Mouse (Mus musculus) c-Kit-positive CD71-positive TER-119-positive erythroid progenitor cells, embryonic 14.5 days (primary cell): ENCODE measurements at regions not wholly inside any gene's neighbourhood (a gene's known extent, or its start where the extent isn't known, plus 50 kb on each side); places are given as distances from the start of the nearest gene placed in this dataset.

Source experiments
- DNase-seq: peaks from one replicate; pipeline ENCODE4 v3.0.0-alpha.2; 2013; ENCODE audit warnings: low spot score

- DNase-seq, result no peak
These were observed 60.4 kb upstream of the Ppara start for GRCm38 (mm10) chr15:85674191-85674984.

DNA sequence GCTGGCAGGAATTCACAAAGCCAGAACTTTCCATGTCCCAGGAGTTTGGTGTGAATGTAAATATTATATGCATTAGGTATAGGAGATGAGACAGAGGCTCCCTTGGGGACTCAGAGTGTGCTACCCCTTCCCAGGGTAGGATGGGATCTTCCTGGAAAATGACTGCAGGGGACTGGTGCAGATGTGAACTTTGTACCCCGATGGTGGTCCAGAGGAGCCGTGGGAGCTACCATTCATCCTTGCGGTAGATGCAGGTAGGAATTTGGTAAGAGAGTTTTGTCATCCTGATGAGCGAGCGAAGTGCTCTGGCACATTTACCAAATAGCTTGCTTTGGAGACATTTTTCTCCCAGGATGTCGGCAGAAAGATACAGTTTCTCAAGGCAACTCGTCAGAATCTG is 59.7 kb upstream of the Ppara start:
- no peak for DNase-seq

- no peak for DNase-seq
These were observed 59.0 kb upstream of the Ppara start for GRCm38 (mm10) chr15:85675736-85676135.

- DNase-seq, result no peak
These were observed 58.6 kb upstream of the Ppara start for GRCm38 (mm10) chr15:85676156-85676555.

- DNase-seq, result no peak
These were observed 57.9 kb upstream of the Ppara start for GRCm38 (mm10) chr15:85676871-85677270.

DNA sequence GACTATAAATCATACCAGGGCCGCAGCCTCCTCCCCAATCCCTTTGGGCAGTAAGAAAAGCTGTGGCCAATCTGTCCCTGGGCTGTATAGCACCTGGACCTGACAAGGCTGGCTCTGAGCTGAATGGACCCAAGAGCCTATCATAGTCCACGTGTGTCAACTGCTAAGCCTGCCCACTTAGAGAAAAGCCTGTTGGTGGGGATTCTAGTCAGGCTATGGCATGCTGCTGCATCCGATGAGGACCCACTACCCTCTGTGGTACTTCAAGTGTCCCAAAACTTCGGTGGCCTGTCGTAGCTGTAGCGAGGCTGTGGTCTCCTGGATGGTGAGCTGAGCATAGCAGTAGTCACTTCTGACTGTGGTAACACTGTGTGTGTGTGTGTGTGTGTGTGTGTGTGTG is 57.4 kb upstream of the Ppara start:
- DNase-seq, result no peak

DNA sequence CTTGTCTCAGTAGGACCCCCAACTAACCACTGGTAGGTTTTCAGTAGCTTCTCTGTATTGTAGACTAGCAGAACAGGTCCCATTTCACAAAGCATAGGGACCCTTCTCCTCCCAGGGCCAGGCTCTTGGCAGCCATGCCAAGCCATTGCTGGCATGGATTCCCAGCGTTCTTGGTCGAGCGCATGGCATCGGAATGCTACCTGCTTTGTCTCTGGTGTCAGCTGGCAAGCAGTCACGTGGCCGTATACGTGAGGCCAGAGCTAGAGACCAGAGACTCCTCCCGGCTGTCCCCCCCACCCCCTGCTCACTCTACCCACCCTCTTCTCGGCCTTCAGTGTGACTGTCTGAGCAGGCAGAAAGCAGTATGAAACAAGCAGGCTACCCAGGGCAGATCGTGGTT is 56.9 kb upstream of the Ppara start:
- DNase-seq, result no peak

DNA sequence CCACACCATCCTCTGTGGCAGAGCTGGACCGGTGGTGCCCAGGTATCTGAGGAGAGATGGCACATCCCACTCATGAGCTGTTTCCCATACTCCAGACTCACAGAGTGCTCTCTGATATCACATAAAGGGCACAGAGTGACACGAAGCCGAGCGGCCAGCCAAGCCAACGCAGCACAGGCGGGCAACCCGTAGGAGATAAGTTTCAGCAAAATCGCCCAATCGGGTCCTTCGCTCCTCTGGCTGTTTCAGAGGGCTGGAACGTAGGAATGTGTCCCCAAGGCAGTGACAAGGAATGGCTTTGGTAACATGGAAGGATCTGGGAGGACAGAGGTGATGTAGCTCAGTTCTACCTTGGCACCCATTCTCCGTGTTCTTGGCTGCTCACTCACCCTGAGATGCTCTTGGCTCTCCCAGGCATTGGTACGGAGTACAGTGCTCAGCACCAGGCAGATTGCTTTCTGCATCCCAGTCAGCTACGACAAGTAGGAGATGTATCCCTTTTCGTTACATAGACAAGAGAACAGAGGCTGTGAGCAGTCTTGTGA is 56.4 kb upstream of the Ppara start:
- no peak for DNase-seq

DNA sequence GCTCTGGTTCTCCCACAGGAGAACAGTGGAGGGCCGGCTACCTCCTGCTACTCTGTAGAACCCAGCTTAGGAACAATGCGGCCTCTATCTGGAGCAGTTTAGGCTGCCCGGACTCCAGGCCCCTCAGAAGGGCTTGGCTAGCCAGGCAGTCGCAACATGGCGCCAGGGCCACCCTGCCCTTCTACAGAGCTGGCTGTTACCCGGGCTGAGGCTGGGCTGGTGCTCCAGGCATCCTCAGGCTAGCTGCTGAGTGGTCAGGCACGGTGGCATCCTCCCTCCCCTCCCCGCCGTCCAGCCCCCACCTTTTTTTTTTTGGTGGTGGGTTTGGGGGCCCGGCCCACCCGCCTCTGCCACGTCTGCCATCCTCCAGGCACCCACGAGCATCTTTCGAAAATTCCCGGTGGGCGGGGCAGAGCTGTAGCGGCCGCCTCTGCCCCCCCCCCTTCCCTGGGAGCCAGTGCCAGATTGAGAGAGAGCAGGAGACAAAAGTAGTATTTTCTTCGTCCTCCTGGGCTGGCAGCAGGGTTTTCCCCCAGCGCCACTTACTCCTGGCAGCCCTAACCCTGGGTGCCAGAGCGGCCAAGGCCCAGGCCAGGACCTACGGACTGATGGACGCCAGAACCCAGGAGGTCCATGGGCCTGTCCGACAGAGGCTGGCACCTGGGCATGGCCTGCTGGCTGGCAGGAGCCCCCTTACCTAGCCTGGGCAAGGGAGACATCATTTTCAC is 55.6 kb upstream of the Ppara start:
- no peak for DNase-seq

- DNase-seq, result no peak
These were observed 54.8 kb upstream of the Ppara start for GRCm38 (mm10) chr15:85679864-85680428.

- DNase-seq, result no peak
These were observed 54.1 kb upstream of the Ppara start for GRCm38 (mm10) chr15:85680460-85681224.

DNA sequence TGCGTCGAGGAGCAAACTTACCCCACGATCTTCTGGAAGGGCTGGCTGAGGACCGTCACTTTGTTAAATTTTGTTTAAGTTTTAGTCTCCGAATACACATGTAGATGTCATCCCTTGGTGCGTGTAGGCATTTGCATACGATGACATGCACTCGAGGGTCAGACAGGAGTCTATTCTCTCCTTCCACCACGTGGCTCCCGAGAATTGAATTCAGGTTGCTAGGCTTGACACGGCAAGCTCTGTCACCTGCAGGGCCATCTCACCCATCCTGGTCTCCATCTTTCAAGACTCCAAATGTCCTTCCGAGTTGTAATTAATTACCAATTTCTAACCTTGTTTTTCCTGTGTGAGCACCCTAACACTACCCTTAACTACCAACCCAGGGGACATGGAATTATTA is 52.7 kb upstream of the Ppara start:
- DNase-seq, result no peak

DNA sequence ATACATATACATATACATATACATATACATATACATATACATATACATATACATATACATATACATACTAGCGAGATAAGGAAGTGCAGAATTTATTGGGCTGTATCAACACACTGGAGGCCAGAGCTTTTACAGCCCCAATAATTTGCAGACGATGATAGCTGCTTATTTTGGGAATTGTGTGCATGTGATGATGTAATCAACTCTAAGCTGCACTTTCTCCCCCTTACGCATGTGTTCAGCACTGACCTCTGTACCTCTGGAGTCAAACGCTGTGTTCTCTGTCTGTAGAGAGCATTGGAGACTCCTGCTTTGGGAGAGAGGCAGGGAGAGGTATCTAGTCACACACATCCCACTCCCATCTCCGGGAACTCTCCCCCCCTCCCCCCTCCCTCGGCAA is 52.0 kb upstream of the Ppara start:
- no peak for DNase-seq

GRCm38 (mm10) chr15:85683271-85683670 is 51.5 kb upstream of the Ppara start:
- DNase-seq, result no peak

- no peak for DNase-seq
These were observed 51.1 kb upstream of the Ppara start for GRCm38 (mm10) chr15:85683716-85684115.

- DNase-seq, result no peak
These were observed 50.5 kb upstream of the Ppara start for GRCm38 (mm10) chr15:85684164-85684708.

DNA sequence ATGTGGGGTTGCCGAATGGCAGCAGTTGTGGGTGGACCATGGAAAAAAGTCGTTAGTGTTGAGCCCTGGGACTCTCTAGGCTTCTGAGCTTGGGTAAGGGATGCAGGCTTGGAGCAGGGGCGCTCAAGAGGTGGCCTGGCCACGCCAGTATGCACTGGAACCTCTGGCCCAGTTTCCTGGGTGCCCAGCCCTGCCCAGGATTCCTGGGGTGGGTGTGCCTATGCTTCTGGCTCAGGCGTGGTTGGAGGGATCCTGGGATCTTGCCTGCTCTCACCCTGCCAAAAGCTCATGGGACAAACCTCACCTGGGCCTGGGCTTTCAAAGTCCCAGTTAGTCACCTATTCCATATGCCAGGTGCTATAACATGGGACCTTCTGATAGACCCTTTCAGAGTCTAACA is 49.9 kb upstream of the Ppara start:
- DNase-seq, result no peak
